Mouse (Mus musculus) embryonic fibroblast, embryonic 13.5 days (primary cell): Measurements from ENCODE around the gene Stk38l.

Experiments
- CTCF ChIP-seq: IDR thresholded peaks from 2 replicates; pipeline ENCODE4 v1.5.1; 2011; ENCODE audit warnings: mild to moderate bottlenecking, control low read depth, low read length, moderate library complexity, borderline replicate concordance; ENCODE audit not compliant: insufficient read depth
- POLR2A ChIP-seq: IDR thresholded peaks from 2 replicates; pipeline ENCODE4 v1.6.1; 2011; ENCODE audit warnings: low read depth, mild to moderate bottlenecking, control low read depth, low read length, moderate library complexity

DNA sequence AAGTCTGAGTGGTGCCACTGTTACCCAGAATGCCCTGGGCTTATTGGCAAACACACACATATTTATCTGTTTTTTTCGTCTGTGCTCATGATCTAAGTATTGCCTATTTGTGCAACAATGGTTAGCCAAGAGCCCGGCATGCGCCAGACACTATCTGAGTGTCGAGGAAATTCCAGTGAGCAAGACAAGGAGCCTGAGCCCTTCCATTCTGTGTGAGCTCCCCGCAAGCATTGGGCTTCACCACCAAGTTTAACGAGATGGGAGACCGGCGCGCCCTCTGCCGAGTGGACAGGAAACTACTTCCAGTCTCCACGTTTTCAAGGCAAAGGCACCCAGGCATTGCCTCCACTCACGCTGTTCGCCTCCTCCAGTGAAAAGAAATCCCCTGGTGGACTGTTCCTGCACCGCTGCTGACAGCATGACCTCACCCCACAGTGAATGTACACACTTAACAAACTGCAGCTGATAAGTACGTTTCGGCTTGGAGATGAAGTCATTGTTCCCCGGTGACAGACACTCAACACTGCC lies 39.0 kb upstream of the Stk38l start:
- TF ChIP-seq CTCF: no peak
- no peak for TF ChIP-seq POLR2A
